Mouse (Mus musculus) stomach, embryonic 16.5 days (tissue): ENCODE data around the gene Lama4. TPM values are rescaled to one million over a fixed set of nuclear protein-coding genes. Genes with fewer than 3 reads are reported as not detected.

Source experiments
- ATAC-seq: fragments of 200-750 bp; cut with Nextera tagmentation; 2 replicates; pipeline ENCODE4 v1.8.0; 2017; ENCODE audit warnings: moderate number of reproducible peaks, moderate TSS enrichment; ENCODE audit not compliant: insufficient read depth, low FRiP score
- H3K27ac ChIP-seq: fragments of 300-500 bp; sonication (generic); 2 replicates; pipeline ENCODE4 v1.5.1; 2014; ENCODE audit warnings: low read length
- H3K27me3 ChIP-seq: fragments of 300-500 bp; sonication (generic); 2 replicates; pipeline ENCODE4 v1.6.1; 2014; ENCODE audit warnings: low read length, control low read depth, mixed read lengths; ENCODE audit not compliant: control insufficient read depth, insufficient read depth
- H3K36me3 ChIP-seq: fragments of 300-500 bp; sonication (generic); 2 replicates; pipeline ENCODE4 v1.6.1; 2014; ENCODE audit warnings: low read length; ENCODE audit not compliant: control insufficient read depth, insufficient read depth
- H3K4me1 ChIP-seq: fragments of 300-500 bp; sonication (generic); 2 replicates; pipeline ENCODE4 v1.6.1; 2014; ENCODE audit warnings: low read length, control low read depth, mixed read lengths; ENCODE audit not compliant: control insufficient read depth, insufficient read depth
- H3K4me2 ChIP-seq: fragments of 300-500 bp; sonication (generic); 2 replicates; pipeline ENCODE4 v1.6.1; 2014; ENCODE audit warnings: low read depth, low read length, mixed read lengths
- H3K4me3 ChIP-seq: fragments of 300-500 bp; sonication (generic); replicated peaks from 2 replicates; pipeline ENCODE4 v1.5.1; 2014; ENCODE audit warnings: mild to moderate bottlenecking, low read length
- H3K9ac ChIP-seq: fragments of 300-500 bp; sonication (generic); 2 replicates; pipeline ENCODE4 v1.6.1; 2014; ENCODE audit warnings: low read length
- H3K9me3 ChIP-seq: fragments of 300-500 bp; sonication (generic); replicated peaks from 2 replicates; pipeline ENCODE4 v1.6.1; 2016; ENCODE audit warnings: low read length, control low read depth; ENCODE audit not compliant: control insufficient read depth
- WGBS: fragments of 180-500 bp; shearing (Covaris S2); extraction: QIAGEN DNeasy Blood & Tissue Kit; methylation state at CpG from one replicate; pipeline ENCODE4 v1.1.7; 2014; 5-methylcytosine and 5-hydroxymethylcytosine counted together
- polyA plus RNA-seq: library from polyadenylated mRNA; unstranded; fragments of >200 nt; fragmentation: Nextera tagmentation; extraction: Ambion mirVana; gene quantifications from 2 replicates; pipeline ENCODE4 v1.2.1, GENCODE M21; 2015

Gene Lama4
- polyA plus RNA-seq, 1 experiment from 2014 or later = 75.1 TPM

DNA sequence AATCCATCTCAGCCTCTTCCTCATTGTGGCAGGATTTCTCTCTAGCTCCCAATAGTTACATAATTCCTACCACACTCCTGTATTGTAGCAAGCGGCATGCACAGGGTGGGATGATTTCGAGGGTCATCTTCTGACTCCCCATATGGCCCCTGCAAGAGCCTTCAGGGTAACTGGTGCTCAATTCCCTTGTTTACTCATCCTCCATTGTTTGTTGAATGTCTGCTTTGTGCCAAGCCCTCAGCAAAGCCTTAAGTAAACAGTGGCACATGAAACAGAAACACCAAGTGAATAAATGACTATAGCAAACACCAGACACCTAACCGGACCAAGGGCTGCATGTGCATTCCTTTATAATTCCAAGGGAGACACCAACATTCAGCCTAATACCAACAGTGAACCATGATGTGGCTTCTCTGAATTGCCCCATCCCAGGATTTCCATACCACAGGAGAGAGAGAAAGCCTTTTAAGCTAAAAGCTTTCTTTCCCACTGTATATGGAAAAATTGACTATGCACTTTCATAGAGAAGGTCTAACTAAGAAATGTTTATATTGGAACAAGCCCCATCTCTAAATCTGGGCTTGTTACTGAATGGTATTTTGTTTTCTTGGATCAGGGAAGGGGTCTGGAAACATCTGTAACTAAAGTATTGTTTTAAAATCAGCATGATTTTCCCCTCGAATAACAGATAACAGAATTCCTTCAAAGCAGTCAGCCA lies 19.2 kb downstream of the Lama4 start:
- H3K4me3 ChIP-seq = no peak overlapping the region
- H3K4me2 ChIP-seq = no peak overlapping the region
- no peaks in the 10 kb centered on the region for H3K9me3 ChIP-seq
- WGBS = 20% methylated on average over 4 of the region's 4 CpGs
- no peak overlapping the region for H3K9ac ChIP-seq
- no peaks in the 10 kb centered on the region for H3K27me3 ChIP-seq
- ATAC-seq = peak; percentile 57
- peak overlapping the region; percentile 67 for H3K27ac ChIP-seq
- no peaks in the 10 kb centered on the region for H3K36me3 ChIP-seq
- peaks cover 18% of the 10 kb centered on the region for H3K4me1 ChIP-seq

- Histone ChIP-seq H3K27ac (peak overlapping the region; percentile 23; the same call in 1 of the 2 replicates), H3K9ac (no peak overlapping the region), H3K9me3 (no peaks in the 10 kb centered on the region), H3K27me3 (no peaks in the 10 kb centered on the region), H3K4me1 (peaks cover 14% of the 10 kb centered on the region), H3K4me2 (no peak overlapping the region), H3K4me3 (no peak overlapping the region), H3K36me3 (no peaks in the 10 kb centered on the region)
- WGBS = 59% methylated on average over 3 of the region's 3 CpGs
- ATAC-seq = 0 out of 2 replicates have a peak, but pooled peaks have one; percentile 60
Observed at GRCm38 (mm10) chr10:38986053-38986452, 20.7 kb downstream of the Lama4 start.

DNA sequence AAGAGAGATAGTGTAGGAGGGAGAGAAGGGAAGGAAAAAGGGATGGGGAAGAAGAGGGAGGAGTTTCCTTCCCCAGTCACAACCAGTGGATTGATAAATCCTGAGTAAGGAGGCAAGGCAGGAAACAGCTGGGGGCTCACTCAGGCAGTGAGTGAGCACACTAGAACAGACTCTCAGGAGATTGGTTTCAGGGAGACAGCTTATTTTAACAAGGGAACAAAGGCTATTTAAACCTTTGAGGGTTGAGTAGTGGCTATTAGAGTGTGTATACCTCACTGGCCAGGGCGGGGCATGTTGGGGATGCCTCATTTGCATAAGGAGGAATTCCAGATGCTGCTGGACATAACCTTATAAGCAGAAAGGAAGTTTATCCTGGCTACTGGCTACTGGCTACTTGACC lies 27.5 kb downstream of the Lama4 start:
- H3K4me1 ChIP-seq = no peaks in the 10 kb centered on the region
- H3K4me3 ChIP-seq = no peak overlapping the region
- WGBS = 79% methylated on average over 1 of the region's 1 CpGs
- no peaks in the 10 kb centered on the region for H3K9me3 ChIP-seq
- no peak overlapping the region for H3K9ac ChIP-seq
- no peaks in the 10 kb centered on the region for H3K36me3 ChIP-seq
- ATAC-seq = no peak
- H3K27ac ChIP-seq = no peak overlapping the region
- H3K4me2 ChIP-seq = no peak overlapping the region
- no peaks in the 10 kb centered on the region for H3K27me3 ChIP-seq

DNA sequence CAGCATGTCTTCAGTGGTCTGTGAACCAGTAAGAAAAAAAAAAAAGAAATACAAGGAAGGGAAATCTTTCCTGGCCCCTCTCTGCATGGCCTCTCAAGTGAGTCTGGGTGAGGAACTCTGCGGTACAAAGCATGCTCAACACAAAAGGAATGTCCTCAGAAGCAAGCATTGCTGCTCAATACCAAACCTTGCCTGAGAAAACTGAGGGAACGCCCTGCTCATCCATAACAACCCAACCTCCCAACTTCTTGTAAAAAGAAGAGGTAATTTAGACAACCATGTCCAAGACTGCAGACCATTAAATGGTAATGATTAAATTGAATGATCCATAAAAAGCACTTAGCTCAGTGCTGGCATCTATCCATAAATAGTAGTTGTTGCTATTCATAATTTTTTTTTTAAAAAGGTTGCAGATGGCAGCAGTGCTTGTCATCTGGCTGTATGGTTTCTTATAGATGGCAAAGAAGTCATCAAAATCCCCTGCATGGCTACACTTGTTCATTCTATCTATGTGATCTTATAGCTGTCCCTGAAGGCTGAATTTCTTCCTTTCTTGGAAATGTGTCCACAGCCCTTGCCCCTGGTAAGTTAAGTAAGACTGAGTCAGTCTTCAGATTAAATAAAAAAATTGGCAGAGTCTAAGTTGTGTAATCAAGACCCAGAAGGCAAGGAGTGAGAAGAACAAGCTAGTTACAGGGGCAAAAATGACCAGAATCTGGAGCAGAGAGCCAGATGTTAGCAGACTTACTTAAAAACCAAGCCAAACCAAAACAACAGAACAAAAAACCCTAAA lies 28.5 kb downstream of the Lama4 start:
- H3K27me3 ChIP-seq = no peaks in the 10 kb centered on the region
- H3K4me1 ChIP-seq = no peaks in the 10 kb centered on the region
- H3K9me3 ChIP-seq = no peaks in the 10 kb centered on the region
- WGBS = 88% methylated on average over 2 of the region's 2 CpGs
- no peak overlapping the region for H3K9ac ChIP-seq
- H3K36me3 ChIP-seq = no peaks in the 10 kb centered on the region
- H3K4me2 ChIP-seq = no peak overlapping the region
- no peak overlapping the region for H3K4me3 ChIP-seq
- H3K27ac ChIP-seq = no peak overlapping the region
- no peak for ATAC-seq

- Histone ChIP-seq H3K4me3 (no peak overlapping the region), H3K9ac (no peak overlapping the region), H3K9me3 (no peaks in the 10 kb centered on the region), H3K4me1 (no peaks in the 10 kb centered on the region), H3K27ac (no peak overlapping the region), H3K36me3 (no peaks in the 10 kb centered on the region), H3K4me2 (no peak overlapping the region), H3K27me3 (no peaks in the 10 kb centered on the region)
- no peak for ATAC-seq
- 82% methylated on average over 9 of the region's 9 CpGs for WGBS
Observed at GRCm38 (mm10) chr10:38994719-38995450, 29.6 kb downstream of the Lama4 start.

DNA sequence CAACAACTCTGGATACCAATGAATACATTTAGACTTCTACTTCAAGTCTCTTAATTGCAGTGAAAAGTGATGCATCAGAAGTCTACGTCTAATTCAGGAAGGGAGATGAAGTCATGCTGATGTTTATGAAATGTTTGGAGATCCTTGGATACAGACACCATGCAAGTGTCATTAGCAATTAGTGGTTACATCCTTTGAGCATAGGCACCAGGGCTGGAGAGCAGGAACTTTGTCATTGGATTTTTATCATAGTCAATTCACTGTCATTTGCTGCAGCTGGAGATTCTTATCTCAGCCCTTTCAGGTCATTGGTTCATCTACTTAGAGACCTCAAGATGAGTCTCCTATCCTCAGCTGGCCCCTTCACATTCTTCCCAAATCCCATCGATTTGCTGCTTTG lies 30.6 kb downstream of the Lama4 start:
- ATAC-seq = no peak
- Histone ChIP-seq H3K36me3 (no peaks in the 10 kb centered on the region), H3K4me1 (no peaks in the 10 kb centered on the region), H3K9me3 (no peaks in the 10 kb centered on the region), H3K9ac (no peak overlapping the region), H3K4me2 (no peak overlapping the region), H3K27me3 (no peaks in the 10 kb centered on the region), H3K27ac (no peak overlapping the region), H3K4me3 (no peak overlapping the region)
- WGBS = 63% methylated on average over 2 of the region's 2 CpGs

- no peak for ATAC-seq
- no peak overlapping the region for H3K4me2 ChIP-seq
- WGBS = 56% methylated on average over 4 of the region's 4 CpGs
Observed at GRCm38 (mm10) chr10:39000951-39001350, 35.6 kb downstream of the Lama4 start.

DNA sequence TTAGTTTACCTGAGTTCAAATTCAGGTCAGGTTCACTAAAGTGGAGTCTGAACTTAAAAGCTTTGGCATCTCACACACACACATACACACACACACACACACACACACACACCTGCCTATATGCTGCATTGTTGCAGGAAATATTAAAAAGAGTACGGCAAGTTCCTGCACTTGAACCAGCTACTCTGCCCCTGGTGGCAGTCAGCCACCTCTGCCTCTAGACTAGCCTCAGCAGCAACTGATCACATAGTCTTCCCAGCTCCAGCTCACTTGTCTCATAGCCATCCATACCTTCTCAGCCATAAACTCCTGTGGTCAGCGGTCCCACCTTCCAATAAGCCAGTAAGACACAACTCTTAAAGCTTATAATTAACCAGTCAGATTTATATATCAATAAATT lies 37.2 kb downstream of the Lama4 start:
- Histone ChIP-seq H3K36me3 (no peaks in the 10 kb centered on the region), H3K4me2 (no peak overlapping the region), H3K4me1 (peaks cover 2% of the 10 kb centered on the region; the same call in 1 of the 2 replicates), H3K9ac (no peak overlapping the region), H3K27ac (no peak overlapping the region), H3K27me3 (no peaks in the 10 kb centered on the region), H3K9me3 (no peaks in the 10 kb centered on the region), H3K4me3 (no peak overlapping the region)
- ATAC-seq = no peak
- WGBS = 76% methylated on average over 2 of the region's 2 CpGs

More at GRCm38 (mm10) chr10:39000951-39001350, 35.6 kb downstream of the Lama4 start:
- Histone ChIP-seq H3K27me3 (no peaks in the 10 kb centered on the region), H3K4me3 (no peak overlapping the region), H3K9me3 (no peaks in the 10 kb centered on the region), H3K4me1 (peaks cover 2% of the 10 kb centered on the region; the same call in 1 of the 2 replicates), H3K27ac (no peak overlapping the region), H3K9ac (no peak overlapping the region), H3K36me3 (no peaks in the 10 kb centered on the region)

DNA sequence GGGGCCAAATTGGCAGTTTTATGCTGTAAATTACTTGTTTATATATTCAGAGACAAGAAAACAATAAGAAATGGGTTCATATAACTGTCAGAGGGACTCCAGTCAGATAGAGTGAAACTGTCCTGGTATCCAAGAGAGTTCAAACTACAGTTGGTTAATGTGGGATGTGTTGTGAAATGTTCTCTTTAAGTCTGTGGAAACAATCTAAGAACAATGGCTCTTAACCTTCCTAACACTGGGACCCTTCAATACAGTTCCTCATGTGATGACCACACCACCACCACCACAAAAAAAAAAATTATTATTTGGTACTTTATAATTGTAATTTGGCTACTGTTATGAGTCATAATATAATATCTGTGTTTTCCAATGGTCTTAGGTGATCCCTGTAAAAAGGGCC lies 38.2 kb downstream of the Lama4 start:
- Histone ChIP-seq H3K27ac (no peak overlapping the region), H3K4me2 (no peak overlapping the region), H3K9ac (no peak overlapping the region), H3K27me3 (no peaks in the 10 kb centered on the region), H3K9me3 (no peaks in the 10 kb centered on the region), H3K4me1 (peaks cover 2% of the 10 kb centered on the region; the same call in 1 of the 2 replicates), H3K36me3 (no peaks in the 10 kb centered on the region), H3K4me3 (no peak overlapping the region)
- ATAC-seq = no peak
